Mouse (Mus musculus) small intestine, adult 2 months (tissue): ENCODE data around the gene Nme1.

Experiments
- CTCF ChIP-seq: fragments of 200-500 bp; IDR thresholded peaks from 2 replicates; pipeline ENCODE4 v1.5.1; 2012; ENCODE audit warnings: low read depth, mild to moderate bottlenecking, control low read depth, inconsistent platforms, low read length, moderate library complexity, mixed read lengths; ENCODE audit not compliant: insufficient replicate concordance, insufficient read length; ENCODE audit errors: extremely low read depth
- POLR2A ChIP-seq: fragments of 200-500 bp; IDR thresholded peaks from 2 replicates; pipeline ENCODE4 v1.6.1; 2012; ENCODE audit warnings: low read depth, mild to moderate bottlenecking, control low read depth, inconsistent platforms, low read length, moderate library complexity

- TF ChIP-seq POLR2A, result no peak
- no peak for TF ChIP-seq CTCF
Measured at GRCm38 (mm10) chr11:93979502-93980049, 11.3 kb upstream of the Nme1 start.
